Mouse (Mus musculus): ENCODE measurements at regions not wholly inside any gene's neighbourhood (a gene's known extent, or its start where the extent isn't known, plus 50 kb on each side); places are given as distances from the start of the nearest gene placed in this dataset.

DNA sequence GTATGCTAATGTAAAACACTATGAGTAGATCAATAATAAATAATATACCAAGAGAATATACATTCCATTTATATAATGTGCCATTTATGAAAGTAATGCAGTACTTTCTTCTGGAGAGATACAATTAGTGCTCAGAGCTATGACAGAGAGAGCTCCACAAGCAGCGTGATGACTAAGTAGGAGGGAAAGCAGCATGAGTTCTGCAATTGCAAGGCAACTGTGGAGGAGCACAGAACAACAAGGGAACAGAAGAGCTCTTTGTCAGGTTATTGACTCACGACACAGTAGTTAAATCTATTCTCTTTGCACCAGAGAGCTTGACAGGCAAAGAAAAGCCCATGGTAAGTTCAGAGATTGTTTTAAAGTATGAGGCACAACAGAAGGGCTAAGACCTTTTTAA lies 115.0 kb upstream of the Gnpda2 start:
- no peak for TF ChIP-seq CTCF (IDR thresholded peaks at IDR 0.05; ENCODE audit: extremely low read depth, insufficient read depth, low read length)
- TF ChIP-seq POLR2A (IDR thresholded peaks at IDR 0.05; ENCODE audit: extremely low read depth, insufficient read depth, low read length), result no peak
